Mouse (Mus musculus) MEL (cell line): ENCODE data around the gene Ldhb. TPM values are rescaled to one million over a fixed set of nuclear protein-coding genes. Genes with fewer than 3 reads are reported as not detected.
"Not testable (repeated sequence)": the region's sequence is repeated elsewhere in the genome, so short reads cannot be mapped to it uniquely, and the experiment has no call there.

Source experiments
- DNase-seq: peaks from one replicate; pipeline ENCODE4 v3.0.0; 2011; ENCODE audit warnings: low read depth, low spot score
- H3K27ac ChIP-seq: 2 replicates; pipeline ENCODE4 v1.5.1; 2012; ENCODE audit warnings: low read depth, mild to moderate bottlenecking, control low read depth, low read length, moderate library complexity; ENCODE audit not compliant: control insufficient read depth
- H3K27me3 ChIP-seq, 2 experiments: fragments of 150-350 bp in 1 of 2; sonication (generic) in 1 of 2; 2 replicates each; pipeline ENCODE4 v1.6.1; 2012; ENCODE audit warnings: low read length in 2 of 2, mild to moderate bottlenecking in 2 of 2, improper control_type of control experiment in 1 of 2, moderate library complexity in 1 of 2; ENCODE audit not compliant: insufficient read depth in 2 of 2, control insufficient read depth in 1 of 2
- H3K36me3 ChIP-seq, 2 experiments: 2 replicates each; pipeline ENCODE4 v1.6.1; 2012 to 2014; ENCODE audit warnings: low read length in 2 of 2, improper control_type of control experiment in 1 of 2, inconsistent platforms in 1 of 2, mild to moderate bottlenecking in 1 of 2; ENCODE audit not compliant: insufficient read depth in 2 of 2, control insufficient read depth in 1 of 2
- H3K4me1 ChIP-seq, 2 experiments: fragments of 150-350 bp in 1 of 2; sonication (generic) in 1 of 2; 2 replicates each; pipeline ENCODE4 v1.6.1; 2012; ENCODE audit warnings: low read length in 2 of 2, improper control_type of control experiment in 1 of 2, mild to moderate bottlenecking in 1 of 2; ENCODE audit not compliant: insufficient read depth in 2 of 2, control insufficient read depth in 1 of 2
- H3K4me3 ChIP-seq, 2 experiments: fragments of 150-350 bp in 1 of 2; sonication (generic) in 1 of 2; 2 replicates each; pipeline ENCODE4 v1.5.1; 2012; ENCODE audit warnings: low read depth in 2 of 2, low read length in 2 of 2, mild to moderate bottlenecking in 2 of 2, moderate library complexity in 2 of 2, control low read depth in 1 of 2, improper control_type of control experiment in 1 of 2; ENCODE audit not compliant: control insufficient read depth in 1 of 2, insufficient read depth in 1 of 2
- H3K79me2 ChIP-seq: 2 replicates; pipeline ENCODE4 v1.6.1; 2012; ENCODE audit warnings: mild to moderate bottlenecking, low read length, moderate library complexity; ENCODE audit not compliant: control insufficient read depth, poor library complexity, insufficient read depth
- H3K9ac ChIP-seq: 2 replicates; pipeline ENCODE4 v1.6.1; 2012; ENCODE audit warnings: low read depth, mild to moderate bottlenecking, control low read depth, low read length, moderate library complexity; ENCODE audit not compliant: control insufficient read depth, poor library complexity, severe bottlenecking
- H3K9me3 ChIP-seq: fragments of 150-350 bp; sonication (generic); replicated peaks from 2 replicates; pipeline ENCODE4 v1.6.1; 2012; ENCODE audit warnings: mild to moderate bottlenecking, low read length, improper control_type of control experiment, moderate library complexity; ENCODE audit not compliant: insufficient read depth
- CHD1 ChIP-seq: IDR thresholded peaks from 2 replicates; pipeline ENCODE4 v1.6.1; 2012; ENCODE audit warnings: low read depth, mild to moderate bottlenecking, inconsistent platforms, low read length, improper control_type of control experiment
- CHD2 ChIP-seq: IDR thresholded peaks from 2 replicates; pipeline ENCODE4 v1.6.1; 2011; ENCODE audit warnings: low read length, improper control_type of control experiment
- CTCF ChIP-seq, 3 experiments: IDR thresholded peaks in 2 of 3; conservative IDR thresholded peaks in 1 of 3; 2 replicates each; pipeline ENCODE4 v1.5.1; 2011 to 2012; ENCODE audit warnings: low read length in 3 of 3, low read depth in 2 of 3, mild to moderate bottlenecking in 2 of 3, improper control_type of control experiment in 1 of 3, inconsistent platforms in 1 of 3, mixed read lengths in 1 of 3, moderate library complexity in 1 of 3; ENCODE audit not compliant: control insufficient read depth in 1 of 3, insufficient read depth in 1 of 3, poor library complexity in 1 of 3, severe bottlenecking in 1 of 3
- ELF1 ChIP-seq: IDR thresholded peaks from 2 replicates; pipeline ENCODE4 v1.6.1; 2014; ENCODE audit warnings: low read depth, mild to moderate bottlenecking, inconsistent platforms, low read length, improper control_type of control experiment, moderate library complexity
- GABPA ChIP-seq: IDR thresholded peaks from 2 replicates; pipeline ENCODE4 v1.6.1; 2012; ENCODE audit warnings: low read depth, mild to moderate bottlenecking, inconsistent platforms, low read length, improper control_type of control experiment, moderate library complexity
- HCFC1 ChIP-seq: IDR thresholded peaks from 2 replicates; pipeline ENCODE4 v1.6.1; 2012; ENCODE audit warnings: low read depth, mild to moderate bottlenecking, inconsistent platforms, low read length, improper control_type of control experiment, moderate library complexity
- MAX ChIP-seq: IDR thresholded peaks from 2 replicates; pipeline ENCODE4 v1.6.1; 2011; ENCODE audit warnings: low read length, improper control_type of control experiment
- MEF2A ChIP-seq: IDR thresholded peaks from 2 replicates; pipeline ENCODE4 v1.6.1; 2014; ENCODE audit warnings: low read depth, mild to moderate bottlenecking, inconsistent platforms, low read length, improper control_type of control experiment; ENCODE audit not compliant: poor library complexity, insufficient replicate concordance, severe bottlenecking; ENCODE audit errors: extremely low read depth
- MXI1 ChIP-seq: IDR thresholded peaks from 2 replicates; pipeline ENCODE4 v1.6.1; 2011; ENCODE audit warnings: mild to moderate bottlenecking, low read depth, low read length, improper control_type of control experiment
- MYB ChIP-seq: IDR thresholded peaks from 2 replicates; pipeline ENCODE4 v1.6.1; 2011; ENCODE audit warnings: mild to moderate bottlenecking, low read depth, low read length, improper control_type of control experiment
- MYC ChIP-seq: IDR thresholded peaks from 2 replicates; pipeline ENCODE4 v1.6.1; 2011; ENCODE audit warnings: low read depth, mild to moderate bottlenecking, low read length, improper control_type of control experiment, moderate library complexity
- NELFE ChIP-seq: IDR thresholded peaks from 2 replicates; pipeline ENCODE4 v1.6.1; 2011; ENCODE audit warnings: low read depth, low read length, improper control_type of control experiment
- POLR2A ChIP-seq, 2 experiments: IDR thresholded peaks; 2 replicates each; pipeline ENCODE4 v1.6.1; 2011 to 2012; ENCODE audit warnings: low read length in 2 of 2, mild to moderate bottlenecking in 2 of 2, control low read depth in 1 of 2, improper control_type of control experiment in 1 of 2, low read depth in 1 of 2, moderate library complexity in 1 of 2; ENCODE audit not compliant: control insufficient read depth in 1 of 2, insufficient read depth in 1 of 2, poor library complexity in 1 of 2
- POLR2AphosphoS5 ChIP-seq: IDR thresholded peaks from 2 replicates; pipeline ENCODE4 v1.6.1; 2012; ENCODE audit warnings: low read depth, borderline replicate concordance, mild to moderate bottlenecking, inconsistent platforms, low read length, moderate library complexity, mixed read lengths
- SIN3A ChIP-seq: IDR thresholded peaks from 2 replicates; pipeline ENCODE4 v1.6.1; 2012; ENCODE audit warnings: low read length, improper control_type of control experiment, inconsistent platforms
- SMC3 ChIP-seq: IDR thresholded peaks from 2 replicates; pipeline ENCODE4 v1.6.1; 2011; ENCODE audit warnings: low read depth, low read length, improper control_type of control experiment
- UBTF ChIP-seq: IDR thresholded peaks from 2 replicates; pipeline ENCODE4 v1.6.1; 2012; ENCODE audit warnings: low read depth, mild to moderate bottlenecking, inconsistent platforms, low read length, improper control_type of control experiment, moderate library complexity, borderline replicate concordance; ENCODE audit not compliant: insufficient read depth
- USF1 ChIP-seq: IDR thresholded peaks from 2 replicates; pipeline ENCODE4 v1.6.1; 2014; ENCODE audit warnings: low read depth, mild to moderate bottlenecking, inconsistent platforms, low read length, improper control_type of control experiment, moderate library complexity
- ZMIZ1 ChIP-seq: IDR thresholded peaks from 2 replicates; pipeline ENCODE4 v1.6.1; 2012; ENCODE audit warnings: low read depth, mild to moderate bottlenecking, inconsistent platforms, low read length, improper control_type of control experiment, moderate library complexity
- polyA plus RNA-seq, 2 experiments: library from polyadenylated mRNA; stranded (reverse) in 1 of 2; unstranded in 1 of 2; fragments of >175 nt in 1 of 2; fragments of >200 nt in 1 of 2; gene quantifications; 2 replicates each; pipeline versions ENCODE4 v1.2.1 to v1.2.4; 2012; ENCODE audit warnings: low replicate concordance in 2 of 2, low read depth in 1 of 2; ENCODE audit not compliant: insufficient read length in 2 of 2, insufficient read depth in 1 of 2, missing spikeins in 1 of 2
- total RNA-seq: library from RNA; depleted of rRNA; stranded (reverse); fragments of 300-350 nt; gene quantifications from 2 replicates; pipeline ENCODE4 v1.2.3, GENCODE M21; 2012

The Ldhb gene
- total and polyA plus RNA-seq, 3 experiments: not detected

- TF ChIP-seq UBTF (no peak), ELF1 (no peak), SIN3A (no peak), HCFC1 (no peak)
- H3K9ac ChIP-seq: no peak overlapping the region
- no peaks in the 10 kb centered on the region for H3K36me3 ChIP-seq
- H3K27ac ChIP-seq: no peak overlapping the region
- H3K79me2 ChIP-seq: no peaks in the 10 kb centered on the region
- H3K4me1 ChIP-seq: no peaks in the 10 kb centered on the region
- no peak overlapping the region for H3K4me3 ChIP-seq
- no peaks in the 10 kb centered on the region for H3K27me3 ChIP-seq
- no peaks in the 10 kb centered on the region for H3K9me3 ChIP-seq
- no peak for DNase-seq
These were observed 4.2 kb downstream of the Ldhb start for GRCm38 (mm10) chr6:142503601-142504000.

- H3K9me3 ChIP-seq: no peaks in the 10 kb centered on the region
- no peaks in the 10 kb centered on the region for H3K79me2 ChIP-seq
- no peak overlapping the region for H3K4me3 ChIP-seq
- H3K27me3 ChIP-seq: no peaks in the 10 kb centered on the region
- no peak overlapping the region for H3K9ac ChIP-seq
- DNase-seq: no peak
- TF ChIP-seq ELF1: no peak
- TF ChIP-seq CHD1: no peak
- no peak for TF ChIP-seq HCFC1
- no peak for TF ChIP-seq MXI1
- no peak for TF ChIP-seq MYC
- no peak for TF ChIP-seq POLR2AphosphoS5
- no peaks in the 10 kb centered on the region for H3K36me3 ChIP-seq
- H3K27ac ChIP-seq: no peak overlapping the region
- H3K4me1 ChIP-seq: no peaks in the 10 kb centered on the region
These were observed 5.1 kb downstream of the Ldhb start for GRCm38 (mm10) chr6:142502519-142503125.

- DNase-seq, H3K9me3 ChIP-seq, H3K27me3 ChIP-seq, H3K27ac ChIP-seq, H3K4me1 ChIP-seq, H3K9ac ChIP-seq, H3K4me3 ChIP-seq, H3K36me3 ChIP-seq, H3K79me2 ChIP-seq: not testable (repeated sequence)
These were observed 17.6 kb downstream of the Ldhb start for GRCm38 (mm10) chr6:142490114-142490513.

- H3K4me3 ChIP-seq: no peak overlapping the region
- H3K9ac ChIP-seq: no peak overlapping the region
- no peak overlapping the region for H3K27ac ChIP-seq
- H3K36me3 ChIP-seq: no peaks in the 10 kb centered on the region
- H3K9me3 ChIP-seq: no peaks in the 10 kb centered on the region; the same call in 1 of the 2 replicates
- H3K79me2 ChIP-seq: no peaks in the 10 kb centered on the region
- TF ChIP-seq NELFE (no peak), MXI1 (no peak), USF1 (no peak), POLR2A (IDR thresholded peaks at IDR 0.05; ENCODE audit: control insufficient read depth in 1 of 2, insufficient read depth in 1 of 2, low read depth in 1 of 2, low read length in 2 of 2, poor library complexity in 1 of 2) (no peak), MEF2A (no peak), MYB (no peak), POLR2AphosphoS5 (no peak), CHD2 (no peak), ZMIZ1 (no peak), HCFC1 (no peak), CTCF (IDR thresholded peaks at IDR 0.05 in 2 of 3, conservative IDR thresholded peaks at IDR 0.05 in 1 of 3; ENCODE audit: control insufficient read depth in 1 of 3, insufficient read depth in 1 of 3, low read depth in 2 of 3, low read length in 3 of 3, poor library complexity in 1 of 3, severe bottlenecking in 1 of 3) (no peak), GABPA (no peak), MAX (no peak), SMC3 (no peak)
- H3K27me3 ChIP-seq: no peaks in the 10 kb centered on the region
- DNase-seq: no peak
- H3K4me1 ChIP-seq: no peaks in the 10 kb centered on the region
These were observed 20.1 kb downstream of the Ldhb start for GRCm38 (mm10) chr6:142487638-142488037.
